Mouse (Mus musculus) frontal cortex, postnatal 36 days (tissue): ENCODE measurements around the gene Vps8.

ENCODE experiments used
- DNase-seq, 2 experiments: peaks; one replicate each; pipeline ENCODE4 v3.0.0; 2022; ENCODE audit warnings: low spot score in 2 of 2

Vps8 gene

GRCm38 (mm10) chr16:21477074-21477473 lies 54.2 kb downstream of the Vps8 start:
- DNase-seq, result no peak

DNA sequence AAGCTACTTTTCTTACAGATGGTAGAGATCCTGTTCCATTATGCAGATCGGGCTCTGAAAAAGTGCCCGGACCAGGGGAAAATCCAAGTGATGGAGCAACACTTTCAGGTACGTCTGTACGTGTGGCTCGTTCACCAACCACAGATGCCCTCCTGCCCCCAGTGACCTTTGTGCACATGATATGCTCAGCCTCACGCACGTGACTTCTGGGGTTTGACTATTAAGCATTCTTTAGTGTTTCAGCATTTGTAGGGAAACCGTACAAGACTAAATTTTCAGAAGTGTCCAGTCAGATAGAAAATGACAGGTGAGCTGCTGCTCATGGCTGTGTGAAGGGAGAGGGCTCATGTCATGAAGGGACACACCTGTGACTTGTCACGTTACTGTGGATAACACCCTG lies 55.5 kb downstream of the Vps8 start:
- DNase-seq, result no peak

DNA sequence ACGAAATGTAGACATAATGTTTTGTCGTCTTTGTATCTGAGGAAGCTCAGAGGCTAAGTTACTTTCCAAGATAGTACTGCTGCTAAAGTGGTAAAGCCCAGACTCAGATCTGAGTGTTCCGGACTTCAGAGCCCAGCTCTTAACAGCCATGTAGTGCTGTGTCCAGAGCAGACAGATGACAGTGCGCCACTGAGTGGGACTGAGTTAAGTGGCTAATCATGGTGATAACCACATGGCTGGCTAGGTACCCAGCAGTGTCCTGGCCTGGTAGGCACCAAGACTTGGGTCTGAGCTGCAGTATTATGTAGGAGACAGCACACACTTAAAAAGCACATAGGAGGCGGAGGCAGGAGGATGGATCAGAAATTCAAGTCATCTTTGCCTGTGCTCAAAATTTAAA lies 60.9 kb downstream of the Vps8 start:
- no peak for DNase-seq

- no peak for DNase-seq
Measured at GRCm38 (mm10) chr16:21485716-21486115, 62.8 kb downstream of the Vps8 start.

- DNase-seq, result peak; percentile 53 to 75
Measured at GRCm38 (mm10) chr16:21488413-21488812, 65.5 kb downstream of the Vps8 start.

GRCm38 (mm10) chr16:21492346-21492745 lies 69.4 kb downstream of the Vps8 start:
- DNase-seq, result no peak

DNA sequence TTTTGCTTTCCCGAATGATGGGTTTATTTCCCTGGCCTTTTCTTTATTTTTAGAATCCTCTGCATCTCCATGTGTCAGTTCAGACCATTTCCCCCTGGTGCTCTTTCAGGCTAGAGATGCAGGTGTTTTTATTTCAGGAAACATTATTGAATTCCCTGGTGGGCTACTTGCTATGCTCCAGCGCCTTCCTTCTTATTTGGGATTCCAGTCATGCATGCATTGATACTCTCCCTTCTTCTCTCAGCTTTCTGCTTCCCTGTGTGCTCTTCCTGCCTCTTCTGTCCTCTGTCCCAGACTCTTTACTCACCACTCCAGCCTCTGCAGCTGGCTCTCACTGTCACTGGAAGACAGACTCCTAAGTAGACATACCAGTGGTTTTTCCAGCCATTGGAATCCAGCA lies 70.0 kb downstream of the Vps8 start:
- no peak for DNase-seq

- DNase-seq, result no peak
Measured at GRCm38 (mm10) chr16:21494681-21495080, 71.8 kb downstream of the Vps8 start.

DNA sequence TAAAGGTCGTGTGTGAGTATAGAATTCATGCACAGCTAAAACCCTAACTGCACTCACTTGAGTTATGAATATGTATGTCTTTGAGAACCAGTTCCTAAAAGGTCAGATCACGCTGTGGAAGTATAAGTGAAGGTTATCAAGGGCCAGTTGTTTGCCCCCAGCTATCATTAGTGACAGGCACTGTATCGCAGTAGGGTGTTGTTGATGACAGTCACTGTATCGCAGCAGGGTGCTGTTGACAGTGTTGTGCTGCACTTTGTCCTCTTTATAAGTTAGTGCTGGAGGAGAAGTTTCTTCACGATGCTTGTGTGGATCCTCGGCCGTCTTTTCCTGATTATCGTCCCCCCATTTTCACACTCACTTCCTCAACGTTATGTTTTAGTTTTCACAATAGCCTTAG lies 73.9 kb downstream of the Vps8 start:
- no peak for DNase-seq

DNA sequence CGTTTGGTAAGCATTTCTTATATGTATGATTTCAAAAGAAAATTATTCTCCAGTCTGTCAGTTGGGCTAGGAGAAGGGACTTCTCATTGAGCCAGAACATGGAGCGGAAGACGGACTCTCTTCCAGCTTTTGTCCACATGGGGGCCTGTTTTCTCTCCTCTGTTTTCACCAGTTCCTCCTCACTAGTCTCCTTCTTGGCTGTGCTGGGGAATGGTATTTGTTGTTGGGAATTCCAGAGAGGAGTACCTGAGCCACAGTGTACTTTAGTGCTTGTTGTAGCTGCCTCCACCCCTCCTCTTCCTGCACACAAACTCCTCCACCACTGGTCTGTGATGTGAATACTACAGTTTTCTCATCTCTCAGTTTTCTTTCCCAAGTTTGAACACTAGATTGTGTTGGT lies 74.7 kb downstream of the Vps8 start:
- no peak for DNase-seq

DNA sequence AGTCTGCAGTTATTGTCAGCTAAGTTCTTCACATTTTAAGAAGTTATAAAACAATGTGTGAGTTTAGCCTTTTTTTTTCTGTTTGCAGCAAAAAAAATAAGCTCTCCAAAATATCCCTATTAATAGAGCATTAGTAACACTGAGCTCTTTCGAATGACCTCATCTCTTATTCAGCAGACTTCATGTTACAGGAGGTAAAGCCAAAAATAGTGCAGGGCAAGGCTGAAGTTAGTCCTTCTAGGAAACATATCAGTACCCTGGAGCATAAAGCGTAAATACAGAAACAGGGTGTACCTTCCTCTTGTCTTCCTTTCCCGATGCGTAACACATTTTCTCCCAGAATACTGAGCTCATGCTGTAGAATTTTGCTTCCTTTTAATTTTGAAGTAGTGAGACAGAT lies 76.1 kb downstream of the Vps8 start:
- no peak for DNase-seq

GRCm38 (mm10) chr16:21499656-21500055 lies 76.7 kb downstream of the Vps8 start:
- no peak for DNase-seq

GRCm38 (mm10) chr16:21518833-21519232 lies 95.9 kb downstream of the Vps8 start:
- DNase-seq, result no peak

- no peak for DNase-seq
Measured at GRCm38 (mm10) chr16:21519785-21520184, 96.9 kb downstream of the Vps8 start.

- peak; percentile 27 to 59 for DNase-seq
Measured at GRCm38 (mm10) chr16:21523738-21524137, 100.8 kb downstream of the Vps8 start.

DNA sequence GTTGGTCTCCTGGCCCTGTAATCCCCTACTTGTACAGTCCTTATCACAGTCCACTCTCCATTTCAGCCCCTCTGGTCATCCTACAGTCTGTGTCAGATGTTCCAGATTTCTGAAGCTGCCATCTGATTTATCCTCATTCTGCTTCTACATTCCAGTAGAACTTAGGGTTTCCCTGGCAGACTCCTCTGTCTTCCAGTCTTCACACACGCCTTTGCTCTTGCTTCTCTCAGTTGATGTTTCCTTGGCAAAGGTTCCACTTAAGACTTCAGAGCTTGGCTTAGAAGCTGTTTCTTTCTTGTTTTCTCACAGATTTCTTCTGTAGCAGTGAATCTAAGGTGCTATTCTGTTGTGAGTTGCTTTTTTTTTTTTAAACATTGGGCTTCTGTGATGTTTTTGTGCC lies 102.5 kb downstream of the Vps8 start:
- DNase-seq, result peak; percentile 27 to 66

GRCm38 (mm10) chr16:21527271-21528007 lies 104.5 kb downstream of the Vps8 start:
- DNase-seq, result no peak

DNA sequence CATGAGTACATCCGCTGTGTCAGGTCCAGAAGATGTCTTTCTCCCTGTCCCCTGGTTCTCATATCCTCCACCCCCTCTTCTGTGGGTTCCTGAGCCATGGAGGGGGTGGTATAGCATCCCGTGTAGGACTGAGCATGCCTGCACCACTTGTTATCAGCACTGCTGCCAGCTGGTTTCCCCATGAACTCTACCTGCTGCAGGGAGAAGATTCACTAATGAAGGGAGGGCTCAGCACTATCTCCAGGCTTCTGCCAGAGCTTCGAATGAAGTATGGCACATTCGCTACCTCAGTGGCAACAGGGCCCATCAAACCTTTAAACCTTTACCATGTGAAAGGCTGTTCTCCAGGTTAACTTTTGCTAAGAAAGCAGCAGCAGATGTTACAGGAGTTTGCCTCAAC lies 110.6 kb downstream of the Vps8 start:
- no peak for DNase-seq

DNA sequence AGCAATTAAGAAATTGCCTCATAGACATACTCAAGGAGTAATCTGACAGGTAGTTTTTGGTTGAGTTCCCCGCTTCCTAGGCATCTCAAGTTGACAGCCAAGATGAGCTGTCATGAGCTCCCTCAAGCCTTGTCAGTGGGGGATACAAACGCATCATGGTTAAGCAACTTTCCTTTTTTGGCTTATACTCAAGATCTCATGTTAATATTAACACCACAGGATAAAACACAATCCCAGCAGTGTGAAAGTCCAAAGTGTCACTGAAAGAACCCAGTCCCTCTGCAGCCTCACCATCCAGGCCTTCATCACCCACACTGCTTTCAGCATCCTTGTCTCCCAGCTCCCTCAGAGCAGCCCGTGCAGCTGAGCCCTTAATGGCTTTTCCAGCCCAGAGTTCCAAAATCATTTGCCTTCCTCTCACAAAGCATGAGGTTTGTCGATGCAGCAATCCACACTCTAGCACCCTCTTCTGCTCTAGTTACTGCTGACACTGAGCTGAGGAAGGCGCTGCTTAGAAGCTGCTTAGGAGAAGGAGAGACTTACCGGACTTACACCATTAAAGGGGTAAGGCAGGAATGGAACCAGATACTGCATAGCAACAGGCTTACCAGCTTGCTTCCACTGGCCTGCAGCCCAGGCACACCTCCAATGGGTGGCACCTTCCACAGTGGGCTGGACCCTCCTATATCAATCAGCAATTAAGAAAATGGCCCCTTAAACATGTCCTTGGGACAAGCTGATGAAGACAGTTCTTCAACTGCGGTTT lies 113.5 kb downstream of the Vps8 start:
- no peak for DNase-seq

- no peak for DNase-seq
Measured at GRCm38 (mm10) chr16:21537312-21537711, 114.4 kb downstream of the Vps8 start.

DNA sequence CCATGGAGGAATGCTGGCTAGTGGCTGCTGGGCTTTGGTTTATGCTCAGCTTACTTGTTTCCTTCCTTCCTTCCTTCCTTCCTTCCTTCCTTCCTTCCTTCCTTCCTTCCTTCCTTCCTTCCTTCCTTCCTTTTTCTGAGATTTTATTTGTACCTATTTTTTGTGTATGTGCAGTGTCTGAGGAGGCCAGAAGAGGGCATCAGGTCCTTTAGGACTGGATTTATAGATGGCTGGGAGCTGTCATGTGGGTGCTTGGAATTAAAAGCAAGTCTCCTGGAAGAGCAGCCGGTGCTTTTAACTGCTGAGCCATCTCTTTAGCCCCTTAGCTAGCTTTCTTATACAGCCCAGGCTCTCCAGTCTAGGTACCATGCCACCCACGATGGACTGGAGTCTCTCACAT lies 116.0 kb downstream of the Vps8 start:
- DNase-seq, result no peak

- no peak for DNase-seq
Measured at GRCm38 (mm10) chr16:21542559-21542958, 119.6 kb downstream of the Vps8 start.

GRCm38 (mm10) chr16:21547446-21547845 lies 124.5 kb downstream of the Vps8 start:
- no peak for DNase-seq
